Mouse (Mus musculus): ENCODE measurements around the gene Fbxl14. TPM values are rescaled to one million over a fixed set of nuclear protein-coding genes. Genes with fewer than 3 reads are reported as not detected.
A peak's percentile ranks its signal among the peaks of the same experiment; 100 is the strongest.

Gene Fbxl14
- 44.1 and 47.9 TPM in 2 replicates for total RNA-seq (2012; rRNA removed)

DNA sequence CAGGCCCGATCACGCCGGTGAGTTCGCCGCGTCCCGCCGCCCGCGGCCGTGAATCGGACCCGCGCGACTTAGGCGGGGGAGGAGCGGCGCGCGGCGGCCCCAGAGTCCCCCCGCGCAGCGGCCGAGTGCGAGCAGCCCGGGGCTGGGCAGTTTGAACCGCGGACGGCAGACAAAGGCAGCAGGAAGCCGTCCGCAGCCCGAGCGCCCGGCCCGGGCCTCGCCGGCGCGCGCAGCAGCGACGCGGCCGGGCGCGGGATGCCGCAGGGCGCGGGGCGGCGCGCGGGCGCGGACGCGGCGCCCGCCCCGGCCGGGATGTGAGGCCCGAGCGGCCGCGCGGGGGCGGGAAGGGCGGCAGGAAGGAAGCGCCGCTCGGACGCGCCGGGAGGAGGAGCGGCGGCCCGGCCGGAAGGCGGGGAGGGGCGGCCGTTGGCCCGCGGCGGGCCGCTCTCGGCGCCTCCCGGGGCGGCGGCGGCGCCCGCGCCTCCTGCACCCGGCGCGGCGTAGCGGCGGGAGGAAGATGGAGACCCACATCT is at the start of gene Fbxl14:
Gene Fbxl14, plus strand, starts transcription at position 326 of the 533 bp plus-strand sequence.
- H3K36me3 ChIP-seq (ENCODE audit: control insufficient read depth, insufficient read depth, low read length, poor library complexity, severe bottlenecking), result peaks cover 11% of the 10 kb centered on the region
- H3K27ac ChIP-seq (ENCODE audit: insufficient read depth, low read depth, low read length, poor library complexity, severe bottlenecking), result peak within 1 kb of the TSS; percentile 74
- H3K9me3 ChIP-seq (ENCODE audit: control insufficient read depth, insufficient read depth, low read depth, low read length), result no peaks in the 10 kb centered on the region
- peak within 1 kb of the TSS; percentile 79 to 93 for H3K4me3 ChIP-seq (ENCODE audit: insufficient read depth in 1 of 2, low read depth in 1 of 2, low read length in 2 of 2, poor library complexity in 1 of 2, severe bottlenecking in 1 of 2)
- peaks cover 2 to 5% of the 10 kb centered on the region in 2 experiments; a peak in 2 of 4 replicates for H3K4me1 ChIP-seq (ENCODE audit: control insufficient read depth in 2 of 2, insufficient read depth in 2 of 2, low read length in 2 of 2, poor library complexity in 1 of 2)
- peak; percentile 64; the same call in 1 of the 2 replicates for TF ChIP-seq HCFC1 (IDR thresholded peaks at IDR 0.05; ENCODE audit: borderline replicate concordance, insufficient read depth, low read length)
- TF ChIP-seq ZC3H11A (IDR thresholded peaks at IDR 0.05; ENCODE audit: borderline replicate concordance, low read depth, low read length), result no peak
- TF ChIP-seq ZNF384 (IDR thresholded peaks at IDR 0.05; ENCODE audit: low read depth, low read length), result no peak
- no peak for DNase-seq (ENCODE audit: low read depth, low spot score)
- in situ Hi-C loops (cut with MboI; ENCODE audit: low sequenced_read_pairs in 2 of 2, unreplicated experiment in 2 of 2), result loop anchor here (25.0 kb wide), 2 partner anchors 433 to 708 kb away; partner anchors contain the start of gene Rad52 (in 2 of the 2)
- peak within 1 kb of the TSS; percentile 97 for H3K9ac ChIP-seq (ENCODE audit: insufficient read depth, low read depth, low read length, poor library complexity, severe bottlenecking)

DNA sequence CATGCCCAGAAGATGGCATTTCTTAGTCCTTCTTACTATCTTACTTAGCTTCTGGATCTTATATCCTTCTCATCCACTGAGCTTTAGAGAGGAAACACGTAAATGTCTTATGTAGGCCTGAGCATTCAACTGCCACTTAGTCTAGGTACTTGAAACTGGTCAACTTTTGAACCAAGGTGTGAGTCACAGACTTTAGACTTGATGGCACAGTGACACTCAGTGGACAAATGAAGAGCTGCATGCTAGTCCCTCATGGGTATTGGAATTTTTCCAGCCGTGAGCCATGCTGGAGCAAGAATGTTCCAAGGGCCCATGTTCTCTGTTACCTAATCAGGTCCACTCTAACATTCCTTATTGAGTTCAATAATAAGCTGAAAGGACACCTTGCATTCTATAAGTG is 49.0 kb upstream of the Fbxl14 start:
- H3K4me3 ChIP-seq (ENCODE audit: insufficient read depth in 1 of 2, low read depth in 1 of 2, low read length in 2 of 2, poor library complexity in 1 of 2, severe bottlenecking in 1 of 2), result no peak overlapping the region
- no peak for DNase-seq (ENCODE audit: low read depth, low spot score)
- peaks cover 0 to 5% of the 10 kb centered on the region in 2 experiments; a peak in 1 of 4 replicates for H3K4me1 ChIP-seq (ENCODE audit: control insufficient read depth in 2 of 2, insufficient read depth in 2 of 2, low read length in 2 of 2, poor library complexity in 1 of 2)
- peaks cover 1% of the 10 kb centered on the region; the same call in 1 of the 2 replicates for H3K36me3 ChIP-seq (ENCODE audit: control insufficient read depth, insufficient read depth, low read length, poor library complexity, severe bottlenecking)
- H3K27ac ChIP-seq (ENCODE audit: insufficient read depth, low read depth, low read length, poor library complexity, severe bottlenecking), result no peak overlapping the region
- no peaks in the 10 kb centered on the region for H3K9me3 ChIP-seq (ENCODE audit: control insufficient read depth, insufficient read depth, low read depth, low read length)
- H3K9ac ChIP-seq (ENCODE audit: insufficient read depth, low read depth, low read length, poor library complexity, severe bottlenecking), result no peak overlapping the region
- in situ Hi-C loops (cut with MboI; ENCODE audit: low sequenced_read_pairs in 2 of 2, unreplicated experiment in 2 of 2), result no loop called here
- no peak for TF ChIP-seq HCFC1 (IDR thresholded peaks at IDR 0.05; ENCODE audit: borderline replicate concordance, insufficient read depth, low read length)
- TF ChIP-seq ZNF384 (IDR thresholded peaks at IDR 0.05; ENCODE audit: low read depth, low read length), result no peak
- peak; percentile 48; the same call in 1 of the 2 replicates for TF ChIP-seq ZC3H11A (IDR thresholded peaks at IDR 0.05; ENCODE audit: borderline replicate concordance, low read depth, low read length)

DNA sequence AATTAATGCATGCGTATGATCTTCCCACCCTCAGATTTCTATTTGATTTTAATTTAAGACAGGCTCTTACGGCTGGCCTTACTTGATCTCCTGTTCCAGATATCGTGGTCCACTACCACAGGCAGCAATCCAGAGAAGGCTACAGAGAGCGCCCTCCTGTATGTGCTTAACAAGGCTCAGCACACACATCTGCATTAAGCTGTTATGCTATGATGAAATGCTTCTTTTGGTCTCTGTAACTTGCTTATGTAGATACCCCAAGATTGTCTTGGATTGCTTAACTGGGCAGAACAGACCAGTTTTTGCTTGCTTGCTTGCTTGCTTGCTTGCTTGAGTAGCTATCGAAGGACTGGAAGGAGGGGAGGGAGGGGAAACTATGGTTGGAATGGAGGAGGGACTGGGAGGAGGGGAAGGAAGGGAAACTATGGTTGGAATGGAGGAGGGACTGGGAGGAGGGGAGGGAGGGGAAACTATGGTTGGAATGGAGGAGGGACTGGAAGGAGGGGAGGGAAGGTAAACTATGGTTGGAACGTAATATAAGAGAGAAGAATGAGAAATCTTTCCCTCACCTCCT is 47.6 kb upstream of the Fbxl14 start:
- no peaks in the 10 kb centered on the region for H3K9me3 ChIP-seq (ENCODE audit: control insufficient read depth, insufficient read depth, low read depth, low read length)
- no peak overlapping the region for H3K27ac ChIP-seq (ENCODE audit: insufficient read depth, low read depth, low read length, poor library complexity, severe bottlenecking)
- TF ChIP-seq MAFK (IDR thresholded peaks at IDR 0.05; ENCODE audit: insufficient read depth, low read depth, low read length), result no peak
- TF ChIP-seq ZNF384 (IDR thresholded peaks at IDR 0.05; ENCODE audit: low read depth, low read length), result no peak
- no peak overlapping the region for H3K4me3 ChIP-seq (ENCODE audit: insufficient read depth in 1 of 2, low read depth in 1 of 2, low read length in 2 of 2, poor library complexity in 1 of 2, severe bottlenecking in 1 of 2)
- H3K4me1 ChIP-seq (ENCODE audit: control insufficient read depth in 2 of 2, insufficient read depth in 2 of 2, low read length in 2 of 2, poor library complexity in 1 of 2), result peaks cover 0 to 5% of the 10 kb centered on the region in 2 experiments; a peak in 1 of 4 replicates
- no peak overlapping the region for H3K9ac ChIP-seq (ENCODE audit: insufficient read depth, low read depth, low read length, poor library complexity, severe bottlenecking)
- no peak for DNase-seq (ENCODE audit: low read depth, low spot score)
- peaks cover 1% of the 10 kb centered on the region; the same call in 1 of the 2 replicates for H3K36me3 ChIP-seq (ENCODE audit: control insufficient read depth, insufficient read depth, low read length, poor library complexity, severe bottlenecking)
- in situ Hi-C loops (cut with MboI; ENCODE audit: low sequenced_read_pairs in 2 of 2, unreplicated experiment in 2 of 2), result no loop called here

DNA sequence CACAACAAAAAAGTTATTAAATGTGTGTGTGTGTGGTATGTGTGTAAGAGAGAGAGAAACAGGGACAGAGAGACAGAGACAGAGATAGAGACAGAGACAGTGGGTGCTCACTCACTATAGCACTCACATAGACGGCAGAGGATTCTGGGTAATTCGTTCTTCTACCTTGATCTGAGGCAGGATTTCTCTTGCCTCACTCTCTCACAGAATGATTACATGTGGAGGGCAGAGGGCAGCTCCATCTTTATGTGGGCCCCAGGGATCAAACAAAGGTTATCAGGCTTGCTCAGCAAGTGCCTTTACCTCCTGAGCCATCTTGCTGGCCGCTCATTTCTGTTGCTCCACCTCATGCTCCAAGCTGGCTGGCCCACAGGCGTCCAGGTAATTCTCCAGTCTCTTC is 45.1 kb upstream of the Fbxl14 start:
- H3K27ac ChIP-seq (ENCODE audit: insufficient read depth, low read depth, low read length, poor library complexity, severe bottlenecking), result no peak overlapping the region
- in situ Hi-C loops (cut with MboI; ENCODE audit: low sequenced_read_pairs in 2 of 2, unreplicated experiment in 2 of 2), result no loop called here
- peaks cover 0 to 5% of the 10 kb centered on the region in 2 experiments; a peak in 1 of 4 replicates for H3K4me1 ChIP-seq (ENCODE audit: control insufficient read depth in 2 of 2, insufficient read depth in 2 of 2, low read length in 2 of 2, poor library complexity in 1 of 2)
- H3K4me3 ChIP-seq (ENCODE audit: insufficient read depth in 1 of 2, low read depth in 1 of 2, low read length in 2 of 2, poor library complexity in 1 of 2, severe bottlenecking in 1 of 2), result no peak overlapping the region
- no peak overlapping the region for H3K9ac ChIP-seq (ENCODE audit: insufficient read depth, low read depth, low read length, poor library complexity, severe bottlenecking)
- peaks cover 1% of the 10 kb centered on the region; the same call in 1 of the 2 replicates for H3K36me3 ChIP-seq (ENCODE audit: control insufficient read depth, insufficient read depth, low read length, poor library complexity, severe bottlenecking)
- TF ChIP-seq CHD2 (IDR thresholded peaks at IDR 0.05; ENCODE audit: low read depth, low read length) (no peak), ZC3H11A (IDR thresholded peaks at IDR 0.05; ENCODE audit: borderline replicate concordance, low read depth, low read length) (no peak), MAFK (IDR thresholded peaks at IDR 0.05; ENCODE audit: insufficient read depth, low read depth, low read length) (no peak), ZNF384 (IDR thresholded peaks at IDR 0.05; ENCODE audit: low read depth, low read length) (no peak)
- no peaks in the 10 kb centered on the region for H3K9me3 ChIP-seq (ENCODE audit: control insufficient read depth, insufficient read depth, low read depth, low read length)
- no peak for DNase-seq (ENCODE audit: low read depth, low spot score)
